Mouse (Mus musculus) cerebellum, adult 18-20 months (tissue): ENCODE results near the gene Rbfox3.

Experiments
- DNase-seq, 2 experiments: peaks; one replicate each; pipeline ENCODE4 v3.0.0; 2021

The Rbfox3 gene

DNA sequence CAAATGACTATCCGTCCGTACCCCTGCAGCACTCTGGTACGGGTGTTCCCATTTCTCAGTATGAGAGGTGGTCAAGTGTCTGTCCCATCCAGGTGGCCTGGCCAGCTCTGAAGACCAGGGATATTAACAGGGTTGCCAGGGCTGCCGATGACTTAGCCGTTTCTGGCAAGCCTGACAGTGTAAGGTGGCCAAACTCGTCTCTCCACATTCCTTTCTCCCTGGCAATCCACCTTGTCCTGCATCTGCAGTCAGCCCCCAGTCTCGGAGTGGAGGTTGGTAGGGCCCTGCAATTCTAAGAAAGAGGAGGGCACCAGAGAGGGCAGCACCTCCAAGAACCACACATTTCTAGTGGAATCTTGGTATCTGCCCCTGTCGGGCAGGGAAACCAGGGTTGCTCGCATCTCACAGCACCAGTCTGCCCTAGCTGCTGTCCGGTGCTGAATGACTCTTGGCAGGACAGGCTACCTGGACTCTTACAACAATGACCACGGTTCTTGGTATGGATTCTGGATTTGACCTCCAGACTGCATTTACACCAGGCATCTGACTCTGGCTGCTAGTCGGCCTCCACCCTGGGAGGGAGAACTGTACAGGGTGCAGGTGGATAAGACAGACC, 370.9 kb downstream of the Rbfox3 start:
- DNase-seq = peak in 1 of 2 experiments; percentile 45

DNA sequence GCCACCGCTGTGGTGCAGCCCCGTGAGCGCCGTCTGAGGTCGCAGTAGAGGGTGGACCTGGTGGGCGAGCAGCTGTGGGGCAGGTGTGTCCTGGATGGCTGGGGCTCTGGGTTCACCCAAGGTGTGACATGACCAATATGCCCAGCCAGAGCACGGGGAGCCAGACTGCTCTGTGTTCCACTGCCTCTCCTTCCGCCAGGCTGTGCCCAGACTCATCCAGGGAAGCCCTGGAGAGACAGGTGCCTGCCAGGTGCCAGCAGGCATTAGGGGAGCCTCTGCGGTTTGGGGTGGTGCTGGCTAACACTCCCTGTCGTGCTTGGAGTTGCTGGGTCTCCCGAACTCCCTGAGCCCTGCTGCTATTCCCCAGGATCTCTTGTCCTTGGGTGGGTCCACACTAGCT, 373.4 kb downstream of the Rbfox3 start:
- peak; percentile 52 to 59 for DNase-seq

DNA sequence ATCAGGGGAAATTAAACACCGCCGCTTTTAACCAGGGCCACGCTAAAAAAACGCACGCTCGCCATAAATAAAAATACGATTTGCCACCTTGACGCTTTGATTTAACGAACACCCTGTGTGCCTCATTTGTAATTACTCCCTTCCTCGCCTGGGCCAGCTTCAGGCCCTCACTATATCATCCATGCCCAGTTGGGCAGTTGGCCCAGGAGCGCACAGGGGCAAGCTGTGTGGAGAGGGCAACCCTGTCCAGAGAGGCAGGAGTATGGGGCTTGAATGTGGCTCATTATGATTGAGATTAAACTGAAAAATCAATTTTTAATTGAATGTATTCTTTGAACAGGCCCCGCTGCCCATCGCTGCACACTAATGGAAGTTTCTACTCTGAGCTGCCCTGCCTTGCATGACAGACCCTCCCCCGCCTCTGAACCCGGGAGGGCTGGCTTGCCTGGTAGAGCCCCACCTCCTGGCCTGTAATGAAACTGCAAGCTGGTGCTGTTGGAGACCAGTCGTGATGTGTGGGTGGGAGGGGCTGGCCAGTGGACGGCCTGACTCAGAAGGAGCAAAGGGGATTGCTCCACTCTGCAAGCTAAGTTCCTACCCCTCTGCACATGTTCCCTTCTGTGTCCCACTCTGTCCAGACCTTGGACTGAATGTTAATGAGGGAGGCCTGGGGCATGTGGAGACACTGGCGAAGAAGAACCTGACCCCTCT, 376.9 kb downstream of the Rbfox3 start:
- peak; percentile 50 to 54 for DNase-seq

DNA sequence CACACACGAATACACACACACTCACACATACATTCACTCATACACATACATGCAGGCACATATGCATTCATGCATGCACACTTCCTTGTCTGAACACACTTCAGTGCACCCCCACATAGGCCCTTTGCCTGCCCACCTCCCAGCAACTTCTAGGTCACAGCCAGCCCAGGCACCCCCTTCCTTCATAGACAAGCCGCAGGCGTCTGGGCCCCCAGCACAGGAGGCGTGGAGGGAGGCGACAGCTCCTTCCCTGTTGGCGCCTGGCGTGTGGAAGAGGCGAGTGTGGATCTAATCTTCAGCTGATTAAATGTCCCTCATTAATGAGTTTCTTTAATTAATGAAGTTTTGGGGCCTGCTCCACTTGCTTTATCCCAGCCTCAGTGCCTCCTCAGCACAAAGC, 381.1 kb downstream of the Rbfox3 start:
- no peak for DNase-seq

DNA sequence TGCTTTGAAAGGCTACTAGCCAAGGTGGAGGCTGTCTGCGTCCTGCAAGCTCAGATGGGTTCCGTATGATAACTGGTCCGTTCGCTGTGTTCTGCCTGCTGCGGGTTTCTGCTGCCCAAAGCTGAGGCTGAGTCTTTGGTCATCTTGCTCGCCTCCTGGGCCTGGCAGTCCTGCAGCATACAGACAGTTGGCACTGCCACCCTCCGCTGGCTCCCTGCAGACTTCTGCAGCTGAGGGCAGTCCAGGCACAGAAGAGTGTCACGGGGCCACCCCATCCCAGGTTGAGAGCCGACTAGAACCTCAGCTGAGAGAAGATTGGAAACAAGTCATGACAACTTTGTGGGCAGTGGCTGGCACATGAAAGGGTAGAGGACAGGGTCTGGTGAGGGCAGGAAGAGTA, 382.6 kb downstream of the Rbfox3 start:
- peak; percentile 66 to 74 for DNase-seq

DNA sequence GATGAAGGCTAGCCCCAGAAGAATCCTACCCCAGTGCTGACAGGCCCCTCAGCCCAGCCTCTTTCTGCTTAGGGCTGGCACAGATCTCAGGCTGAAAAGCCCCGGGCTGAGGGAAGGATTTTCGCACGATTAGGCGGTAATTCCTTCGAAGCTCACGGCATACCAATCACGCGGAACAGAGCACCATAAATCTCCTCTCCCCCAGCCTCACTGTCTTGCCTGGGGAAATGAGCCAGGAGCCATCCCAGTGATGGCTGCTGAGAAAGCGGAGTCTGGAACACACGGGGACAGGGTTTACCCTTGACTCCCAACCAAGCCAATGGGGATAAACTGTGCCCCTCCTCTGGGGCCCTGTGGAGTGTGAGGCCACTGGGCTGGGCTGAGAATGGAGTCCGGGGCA, 386.3 kb downstream of the Rbfox3 start:
- DNase-seq = no peak

DNA sequence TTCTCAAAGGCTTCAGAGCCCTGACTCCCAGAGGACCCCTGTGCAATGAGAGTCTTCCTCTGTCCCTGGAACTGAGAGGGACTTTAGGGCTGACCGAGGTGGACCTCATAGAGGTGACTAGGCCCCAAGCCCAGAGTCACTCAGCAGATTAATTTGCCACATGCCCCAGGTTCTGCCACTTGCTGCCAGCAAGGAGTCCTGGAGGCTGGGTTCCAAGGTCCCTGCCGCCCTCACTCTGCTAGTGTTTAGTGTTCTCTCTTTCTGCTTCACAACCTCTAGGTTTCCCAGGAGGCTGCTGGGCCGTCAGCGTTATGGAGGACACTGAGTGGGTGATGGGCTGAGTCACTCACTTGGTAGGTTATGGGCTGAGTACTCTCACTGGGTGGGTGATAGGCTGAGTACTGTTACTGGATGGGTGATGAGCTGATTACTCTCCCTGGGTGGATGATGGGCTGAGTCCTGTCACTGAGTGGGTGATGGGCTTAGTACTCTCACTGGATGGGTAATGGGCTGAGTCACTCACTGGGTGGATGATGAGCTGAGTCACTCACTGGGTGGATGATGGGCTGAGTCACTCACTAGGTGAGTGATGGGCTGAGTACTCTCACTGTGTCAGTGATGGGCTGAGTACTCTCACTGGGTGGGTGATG, 387.8 kb downstream of the Rbfox3 start:
- DNase-seq = peak; percentile 60 to 72

DNA sequence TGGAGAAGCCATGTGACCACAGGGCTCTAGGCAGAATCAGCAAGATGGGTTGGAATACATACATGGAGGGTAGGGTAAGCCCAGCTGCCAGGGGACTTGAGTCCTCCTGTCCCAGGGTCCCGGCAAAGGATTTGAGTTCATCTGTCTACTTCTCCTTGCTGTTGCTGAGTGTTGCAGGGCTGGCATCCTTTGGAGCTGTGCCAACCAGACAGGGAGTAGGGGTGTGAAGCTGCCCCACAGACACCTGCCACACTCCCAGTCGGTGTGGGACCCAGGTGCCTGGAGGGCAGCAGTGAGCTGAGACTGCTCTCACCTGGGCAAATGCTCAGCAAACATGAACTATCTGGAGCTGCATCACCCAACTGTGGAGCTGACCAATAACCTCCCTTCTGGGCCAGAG, 390.5 kb downstream of the Rbfox3 start:
- DNase-seq = peak in 1 of 2 experiments; percentile 49

DNA sequence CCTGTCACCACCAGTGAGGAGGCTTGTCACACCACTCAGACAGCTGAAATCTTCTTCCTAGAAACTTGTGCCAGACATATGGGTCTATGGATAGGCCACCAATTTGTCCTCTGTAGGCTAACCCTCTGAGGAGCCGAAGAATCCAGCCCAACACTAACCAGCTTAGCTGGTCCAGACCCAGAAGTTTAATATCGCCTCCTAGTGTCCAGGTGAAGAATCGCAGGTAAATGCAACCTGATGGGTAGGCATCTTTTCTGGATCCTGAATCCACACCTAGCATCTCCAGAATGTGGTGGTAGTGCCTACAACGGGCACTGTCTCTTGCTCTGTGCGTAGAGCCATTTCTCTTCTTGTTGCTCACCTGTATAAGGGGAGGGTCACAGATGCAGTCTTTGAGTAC, 391.1 kb downstream of the Rbfox3 start:
- no peak for DNase-seq

DNA sequence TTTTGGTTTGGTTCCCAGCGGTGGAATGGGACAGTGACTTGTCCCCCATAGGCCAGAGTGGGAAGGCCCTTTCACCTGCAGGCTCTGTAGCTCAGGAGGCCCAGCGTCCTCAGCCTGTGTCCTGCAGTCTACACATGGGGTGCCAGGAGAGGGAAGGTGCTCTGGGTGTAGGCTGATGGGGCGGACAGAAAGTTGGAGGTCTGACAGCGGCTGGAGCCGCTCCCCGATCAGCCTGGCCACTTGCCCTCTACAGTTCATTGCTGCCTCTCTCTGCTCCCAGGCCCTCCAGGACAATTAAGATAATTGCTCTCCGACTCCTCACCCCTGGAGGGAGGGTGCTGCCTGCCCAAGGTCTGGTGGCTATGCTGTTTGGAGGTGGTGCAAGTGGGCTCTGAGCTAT, 392.7 kb downstream of the Rbfox3 start:
- peak in 1 of 2 experiments; percentile 40 for DNase-seq

DNA sequence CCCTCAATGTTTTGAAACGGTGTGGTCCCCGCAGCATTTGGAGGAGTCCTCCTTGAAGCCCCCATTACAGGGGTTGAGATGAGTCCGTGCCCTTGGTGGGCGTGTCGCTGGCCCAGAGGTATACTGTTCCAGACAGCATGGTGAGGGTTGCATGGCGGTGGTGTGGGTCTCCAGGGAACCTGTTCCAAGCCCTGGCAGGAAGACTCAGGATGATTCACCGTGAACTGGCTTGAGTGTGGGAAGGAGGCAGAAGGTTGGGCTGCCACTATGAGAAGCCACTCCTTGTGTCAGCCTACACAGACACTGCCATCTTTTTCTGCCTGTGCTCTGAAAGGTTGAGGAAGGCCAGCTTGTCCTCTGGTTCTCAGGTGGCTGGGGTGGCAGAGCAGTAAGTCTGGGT, 393.5 kb downstream of the Rbfox3 start:
- peak in 1 of 2 experiments; percentile 31 for DNase-seq

DNA sequence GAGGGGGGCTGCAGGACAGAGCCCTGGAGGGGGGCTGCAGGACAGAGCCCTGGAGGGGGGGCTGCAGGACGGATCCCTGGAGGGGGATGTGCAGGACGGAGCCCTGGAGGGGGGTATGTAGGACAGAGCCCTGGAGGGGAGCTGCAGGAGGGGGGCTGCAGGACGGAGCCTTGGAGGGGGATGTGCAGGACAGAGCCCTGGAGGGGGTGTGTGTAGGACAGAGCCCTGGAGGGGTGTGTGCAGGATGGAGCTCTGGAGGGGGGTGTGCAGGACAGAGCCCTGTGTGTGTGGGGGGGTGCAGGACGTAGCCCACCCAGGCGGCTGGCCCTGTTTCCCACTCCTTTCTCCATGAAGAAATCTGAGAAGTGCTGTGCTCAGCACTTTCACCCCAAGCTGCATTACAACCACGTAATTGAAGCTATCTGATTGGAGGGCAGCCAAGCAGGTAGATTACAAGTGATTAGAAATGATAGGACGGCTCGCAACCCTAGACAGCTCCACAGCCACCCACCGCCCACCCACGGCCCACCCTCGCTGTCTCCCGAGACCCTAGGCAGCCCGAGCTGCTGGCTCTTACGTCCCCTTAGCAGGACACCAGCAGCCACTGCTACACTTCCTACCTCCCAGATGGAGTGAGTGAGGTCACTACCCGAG, 399.0 kb downstream of the Rbfox3 start:
- no peak for DNase-seq

DNA sequence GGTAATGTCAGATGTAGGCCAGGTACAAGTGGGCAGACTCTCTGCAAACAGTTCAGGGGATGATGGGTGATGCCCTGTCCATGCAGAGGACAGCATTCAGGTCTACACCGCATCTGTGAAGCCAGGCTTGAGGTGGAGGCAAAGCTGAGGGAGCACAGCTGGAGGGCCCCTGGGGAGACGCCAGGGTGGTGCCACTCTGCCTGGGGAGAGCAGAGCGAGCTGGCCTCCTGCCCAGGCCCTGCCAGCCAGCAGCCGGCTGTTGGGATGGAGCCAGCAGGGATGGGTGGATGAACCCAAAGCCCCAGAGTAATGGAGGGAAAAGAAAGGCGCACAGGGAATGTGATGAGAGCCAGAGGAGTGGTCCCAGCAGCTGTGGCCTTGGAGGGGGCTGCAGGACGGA, 399.5 kb downstream of the Rbfox3 start:
- DNase-seq = peak; percentile 46 to 62

DNA sequence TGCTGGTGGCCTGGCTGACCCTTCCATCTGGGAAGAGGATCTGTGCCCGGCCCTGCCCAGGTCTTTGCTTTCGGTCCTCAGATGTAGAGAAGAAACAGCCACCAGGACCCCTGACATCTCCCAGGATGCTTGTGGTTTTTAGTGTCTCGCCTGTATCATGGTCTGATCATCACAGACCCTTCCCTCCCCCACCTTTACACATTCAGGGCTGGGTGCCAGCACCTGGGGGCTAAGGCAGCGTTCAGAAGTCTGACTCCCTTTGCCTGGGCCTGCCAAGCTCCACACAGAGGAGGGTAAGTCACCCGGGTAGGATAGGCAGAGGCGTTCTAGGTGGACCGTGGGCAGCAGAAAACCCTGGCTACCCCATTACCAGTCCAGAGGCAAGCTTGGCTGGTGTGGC, 403.1 kb downstream of the Rbfox3 start:
- DNase-seq = no peak

DNA sequence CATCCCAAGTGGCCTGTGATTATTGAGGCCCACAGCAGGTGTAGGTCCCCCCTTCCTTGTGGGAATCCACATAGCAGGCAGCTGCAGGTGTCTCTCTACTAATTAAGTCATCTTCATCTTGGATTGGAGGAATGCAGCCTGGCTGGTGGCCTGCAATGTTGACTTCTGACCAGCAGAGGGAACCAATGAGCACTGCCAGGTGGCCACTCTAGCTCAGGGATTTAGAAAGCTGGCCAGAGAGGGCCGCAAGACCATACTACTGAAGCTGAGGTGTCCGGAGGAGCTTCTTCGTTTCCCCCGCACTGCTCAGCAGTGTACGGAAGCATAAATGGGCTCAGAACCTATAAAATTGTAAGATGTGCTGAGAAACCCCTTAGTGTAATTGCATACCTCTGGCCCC, 403.5 kb downstream of the Rbfox3 start:
- DNase-seq = peak; percentile 87 to 90

DNA sequence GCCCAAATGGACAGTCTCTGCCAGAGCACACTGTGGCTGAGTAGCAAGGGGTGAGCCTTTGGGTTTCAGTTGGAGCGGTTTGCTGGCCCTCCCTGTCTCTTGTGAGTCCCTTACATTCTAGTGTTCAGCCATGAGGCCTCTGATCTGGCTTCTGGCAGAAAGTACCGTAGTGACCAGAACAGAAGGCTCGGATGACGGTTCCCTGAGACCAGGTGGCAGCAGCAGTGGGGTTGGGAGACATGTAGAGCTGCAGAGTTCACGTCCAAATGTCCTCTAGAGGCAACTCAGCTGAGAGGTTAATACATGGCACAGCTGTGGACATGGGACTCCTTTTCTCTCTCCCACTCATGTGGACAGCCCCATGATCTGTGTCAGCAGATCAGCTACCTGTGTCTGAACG, 404.3 kb downstream of the Rbfox3 start:
- DNase-seq = peak; percentile 59 to 72

DNA sequence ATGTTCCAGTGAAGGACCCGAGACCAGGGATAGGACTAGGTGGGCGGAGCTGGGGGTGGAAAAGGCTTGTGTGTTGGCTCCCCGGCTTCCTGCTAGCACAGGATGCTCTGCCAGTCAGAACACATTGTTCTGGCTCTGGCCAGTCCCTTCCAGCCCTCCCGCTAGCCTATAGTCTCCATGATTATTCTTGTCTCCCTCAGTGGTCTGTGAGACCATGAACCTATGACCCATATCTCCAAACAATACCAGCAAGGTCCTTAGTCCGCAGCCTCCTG, 407.3 kb downstream of the Rbfox3 start:
- no peak for DNase-seq

DNA sequence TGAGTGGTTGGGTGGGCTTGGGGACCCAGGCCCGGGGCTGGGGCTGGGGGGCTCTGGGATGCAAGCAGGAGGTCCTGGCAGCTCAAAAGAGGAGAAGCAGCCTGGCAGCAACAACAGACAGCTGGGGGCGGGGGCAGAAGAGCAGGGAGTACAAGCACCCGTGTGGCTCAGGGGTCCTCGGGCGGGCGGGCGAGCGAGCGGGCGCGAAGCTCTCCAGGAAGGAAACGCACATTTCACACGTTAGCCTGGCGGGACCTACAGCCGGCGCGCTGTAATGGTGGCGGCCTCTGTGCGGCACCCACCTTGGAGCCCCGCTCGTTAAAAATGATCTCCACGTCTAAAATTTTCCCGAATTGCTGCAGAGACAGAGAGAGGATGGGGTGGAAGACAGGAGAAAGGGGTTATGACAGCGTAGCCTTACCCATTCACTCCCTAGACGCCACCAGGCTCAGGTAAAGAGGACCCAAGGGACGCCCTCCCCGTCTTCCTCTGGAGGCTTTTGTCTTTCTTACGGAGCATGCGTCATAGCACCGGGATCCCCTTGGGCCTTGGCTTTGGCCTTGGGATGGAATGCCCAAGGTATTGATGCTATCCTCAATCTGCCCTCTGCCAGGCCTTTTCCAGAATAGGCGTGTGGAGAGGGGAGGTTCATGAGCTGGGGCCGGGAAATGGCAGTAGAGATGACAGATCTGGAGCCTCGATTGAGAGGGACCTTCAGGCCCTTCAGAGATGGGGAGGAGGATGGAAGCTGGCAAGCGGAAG, 407.8 kb downstream of the Rbfox3 start:
- DNase-seq = no peak

DNA sequence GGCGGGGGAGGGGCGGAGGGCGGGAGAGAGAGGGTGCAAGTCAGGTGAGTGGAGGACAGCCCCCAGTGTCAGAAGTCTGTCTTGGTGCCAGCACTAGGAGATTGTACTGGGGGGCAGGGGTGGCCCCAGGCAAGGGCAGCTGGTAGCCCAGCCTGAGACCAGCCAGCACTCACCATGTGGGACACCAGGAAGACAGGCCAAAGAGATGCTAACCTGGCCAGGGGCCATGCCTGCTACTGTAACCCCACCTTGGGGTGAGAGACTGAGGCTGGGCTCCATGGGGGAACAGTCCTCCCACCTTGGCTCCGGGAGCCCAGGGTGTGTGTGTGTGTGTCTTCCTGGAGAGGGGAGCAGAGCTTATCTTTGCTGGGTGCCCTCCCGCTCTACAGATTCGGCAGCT, 408.4 kb downstream of the Rbfox3 start:
- DNase-seq = no peak

DNA sequence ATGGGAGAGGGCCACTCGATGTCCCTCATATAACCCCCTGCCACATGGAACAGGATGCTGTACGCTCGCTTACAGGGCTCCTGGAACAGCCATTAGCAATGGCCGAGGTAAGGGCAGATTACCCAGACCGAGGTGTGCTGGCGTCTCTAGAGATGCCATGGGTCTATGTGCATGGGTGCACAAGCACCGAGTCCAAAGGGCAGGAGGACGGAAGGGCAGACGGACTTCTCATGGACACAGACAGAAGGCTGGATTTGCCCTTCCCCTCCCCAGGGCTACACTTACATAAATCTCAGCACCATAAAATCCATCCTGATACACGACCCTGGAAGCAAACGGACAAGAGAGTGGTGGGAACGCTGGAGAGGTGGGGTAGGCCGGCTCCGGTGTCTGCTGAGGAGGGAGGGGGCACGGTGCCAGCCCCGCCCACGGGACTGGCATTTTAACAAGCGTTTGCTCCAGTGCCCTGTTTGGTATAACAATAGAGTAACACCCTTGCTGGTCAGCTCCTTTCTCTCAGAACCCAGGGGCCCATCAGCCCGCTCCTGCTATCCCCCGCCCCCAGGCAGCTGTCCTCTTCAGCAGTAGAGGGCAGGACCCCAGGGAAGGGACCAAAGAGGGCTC, 415.2 kb downstream of the Rbfox3 start:
- DNase-seq = peak in 1 of 2 experiments; percentile 60

DNA sequence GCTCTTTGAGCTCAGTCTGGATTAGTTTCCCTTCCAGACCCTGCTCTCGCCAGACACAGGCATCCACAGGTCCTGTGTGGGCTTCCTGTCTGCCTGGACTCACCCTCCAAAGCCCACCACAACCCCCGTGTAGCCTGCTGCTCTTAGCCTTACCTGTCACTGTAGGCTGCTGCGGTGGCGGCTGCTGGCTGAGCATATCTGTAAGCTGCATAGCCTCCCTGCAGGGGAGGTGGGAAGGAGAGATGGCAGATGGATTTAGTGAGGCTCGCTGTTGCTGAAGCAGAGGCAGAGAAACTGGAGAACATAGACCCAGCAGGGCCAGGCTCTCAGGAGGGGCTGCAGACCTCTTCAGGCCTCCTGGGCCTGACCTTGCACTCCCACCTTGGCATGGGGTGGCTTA, 416.3 kb downstream of the Rbfox3 start:
- DNase-seq = no peak

DNA sequence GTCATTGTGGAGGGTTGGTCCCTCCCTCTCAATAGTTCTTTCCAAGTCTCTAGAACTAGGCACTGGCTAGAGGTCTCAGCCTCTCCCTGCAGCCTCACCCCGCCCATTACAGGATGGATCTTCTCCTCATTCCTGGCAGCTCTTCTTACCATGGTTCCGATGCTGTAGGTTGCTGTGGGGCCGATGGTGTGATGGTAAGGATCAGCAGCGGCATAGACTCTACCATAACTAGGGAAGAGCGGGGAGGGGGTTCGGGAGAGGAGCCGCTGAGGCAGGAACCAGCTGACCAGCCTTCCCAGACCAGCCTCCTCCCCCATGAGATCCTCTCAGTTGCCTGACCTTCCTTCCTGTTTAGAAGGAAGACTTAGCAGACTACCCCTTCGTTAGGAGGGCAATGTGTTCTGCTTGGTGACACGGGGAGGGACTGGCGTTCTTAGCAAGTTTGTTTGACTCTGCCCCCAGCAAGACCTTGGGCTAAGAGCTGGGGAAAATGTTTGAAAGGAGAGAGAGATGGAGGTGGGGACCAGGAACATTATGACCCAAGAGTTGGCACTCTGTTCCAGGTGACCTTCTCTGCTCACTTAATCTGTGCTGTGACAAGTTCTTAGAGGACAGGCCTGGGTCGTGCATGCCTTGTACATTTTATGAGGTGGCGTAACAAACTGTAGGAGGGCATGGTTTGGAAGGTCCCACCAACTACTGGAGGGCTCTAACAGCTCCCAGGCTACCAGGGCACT, 417.2 kb downstream of the Rbfox3 start:
- DNase-seq = no peak
